Mouse (Mus musculus) cortical plate, adult 2 months (tissue): ENCODE results near the gene Wipf3.

Source experiments
- CTCF ChIP-seq: fragments of 200-500 bp; IDR thresholded peaks from 2 replicates; pipeline ENCODE4 v1.5.1; 2011; ENCODE audit warnings: mild to moderate bottlenecking, control low read depth, low read length; ENCODE audit not compliant: insufficient read depth; ENCODE audit errors: extremely low read depth
- POLR2A ChIP-seq: fragments of 200-500 bp; IDR thresholded peaks from 2 replicates; pipeline ENCODE4 v1.6.1; 2011; ENCODE audit warnings: mild to moderate bottlenecking, low read length, control low read depth; ENCODE audit not compliant: insufficient read depth; ENCODE audit errors: extremely low read depth

DNA sequence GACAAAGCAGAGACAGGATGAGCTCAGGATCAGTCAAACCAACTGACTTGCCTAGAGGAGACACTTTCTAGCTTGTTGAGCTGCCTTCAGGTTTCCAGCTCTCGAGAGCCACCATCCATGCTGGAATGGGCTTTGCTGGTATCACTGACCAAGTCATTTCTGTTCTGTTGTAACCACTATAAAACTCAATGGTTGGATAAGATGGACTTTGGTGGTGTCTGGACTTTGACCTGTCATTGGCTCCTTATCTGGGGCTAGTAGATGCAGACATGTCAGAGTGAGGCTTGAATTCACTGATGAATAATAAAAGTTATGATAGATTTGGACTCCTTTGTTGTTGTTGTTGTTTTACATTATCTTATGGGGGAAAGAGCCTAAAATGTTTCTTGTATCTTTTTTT is 44.6 kb upstream of the Wipf3 start:
- TF ChIP-seq POLR2A (no peak), CTCF (no peak)
